Mouse (Mus musculus): ENCODE data around the gene Tmem106a.
"Not testable (repeated sequence)": the region's sequence is repeated elsewhere in the genome, so short reads cannot be mapped to it uniquely, and the experiment has no call there.

Tmem106a gene

DNA sequence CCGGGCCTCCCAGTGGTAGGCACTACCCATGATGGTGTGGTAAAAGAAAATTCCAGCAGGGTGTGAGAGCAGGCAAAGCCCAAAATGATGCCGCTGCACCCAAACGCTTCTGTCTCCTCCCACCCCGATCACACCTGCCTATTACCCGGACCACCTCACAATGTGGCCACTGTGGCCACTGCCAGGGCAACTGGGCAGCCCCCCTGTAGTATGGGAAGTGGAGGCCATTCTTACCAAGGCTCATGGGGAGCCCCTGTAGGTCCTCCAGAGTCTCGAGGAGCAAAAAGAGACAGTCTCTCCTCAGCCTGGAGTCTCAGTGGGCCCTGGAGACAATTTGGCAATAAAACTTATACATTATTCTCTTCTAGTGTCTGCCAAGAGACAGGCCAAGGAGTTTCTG, 17.1 kb downstream of the Tmem106a start, which contains the start of gene Gm11634:
TSS of gene Gm11634 (minus strand) at position 101 of the 400 bp plus-strand sequence.
- no peak for DNase-seq (ENCODE audit: low read depth, low spot score)

- DNase-seq (ENCODE audit: low read depth, low spot score), result peak; percentile 50
Observed at GRCm38 (mm10) chr11:101602491-101602890, 20.4 kb downstream of the Tmem106a start.

DNA sequence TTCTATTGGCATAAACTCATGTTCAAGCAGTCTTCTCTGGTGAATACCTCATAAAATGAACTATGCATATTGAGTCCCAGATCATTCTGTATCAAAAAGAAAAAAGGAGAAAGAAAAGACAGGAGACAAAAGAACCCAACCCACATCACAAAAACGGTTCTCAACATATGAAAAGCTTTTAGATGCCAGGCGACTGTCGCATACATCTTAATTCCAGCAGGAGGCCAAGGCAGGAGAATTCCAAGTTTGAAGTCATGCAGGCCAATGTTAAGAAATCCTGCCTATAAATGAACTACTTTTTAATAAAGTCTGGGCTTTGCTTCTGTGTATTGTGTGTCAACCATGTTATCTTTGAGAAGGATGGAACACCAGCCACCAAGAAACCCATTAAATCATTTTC, 22.1 kb downstream of the Tmem106a start:
- no peak for DNase-seq (ENCODE audit: low read depth, low spot score)

GRCm38 (mm10) chr11:101604531-101605453, 22.8 kb downstream of the Tmem106a start:
- peak; percentile 57 for DNase-seq (ENCODE audit: low read depth, low spot score)

GRCm38 (mm10) chr11:101607134-101607533, 25.1 kb downstream of the Tmem106a start:
- DNase-seq (ENCODE audit: low read depth, low spot score), result not testable (repeated sequence)

- DNase-seq (ENCODE audit: low read depth, low spot score), result no peak
Observed at GRCm38 (mm10) chr11:101610445-101610844, 28.4 kb downstream of the Tmem106a start.

- no peak for DNase-seq (ENCODE audit: low read depth, low spot score)
Observed at GRCm38 (mm10) chr11:101613596-101613995, 31.6 kb downstream of the Tmem106a start.

GRCm38 (mm10) chr11:101614116-101614515, 32.1 kb downstream of the Tmem106a start:
- no peak for DNase-seq (ENCODE audit: low read depth, low spot score)

DNA sequence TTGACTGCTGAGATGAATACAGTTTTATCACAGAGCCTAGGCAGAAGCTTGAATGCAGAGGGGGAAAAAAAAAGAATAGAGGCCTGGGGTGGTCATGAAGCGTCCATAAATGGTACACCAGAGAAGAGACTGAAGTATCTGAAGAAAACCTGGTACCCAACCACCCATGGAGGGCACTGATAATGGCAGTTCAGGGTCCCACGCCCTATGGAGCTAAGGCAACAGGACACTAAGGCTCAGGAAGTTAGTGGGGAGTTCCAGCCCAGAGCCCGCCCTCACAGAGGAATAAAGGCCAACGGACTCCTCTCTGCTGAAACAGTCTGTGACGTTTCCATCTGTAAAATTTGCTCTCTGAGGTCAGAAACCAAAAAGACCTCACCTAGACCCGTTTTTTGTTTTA, 33.3 kb downstream of the Tmem106a start:
- DNase-seq (ENCODE audit: low read depth, low spot score), result no peak

DNA sequence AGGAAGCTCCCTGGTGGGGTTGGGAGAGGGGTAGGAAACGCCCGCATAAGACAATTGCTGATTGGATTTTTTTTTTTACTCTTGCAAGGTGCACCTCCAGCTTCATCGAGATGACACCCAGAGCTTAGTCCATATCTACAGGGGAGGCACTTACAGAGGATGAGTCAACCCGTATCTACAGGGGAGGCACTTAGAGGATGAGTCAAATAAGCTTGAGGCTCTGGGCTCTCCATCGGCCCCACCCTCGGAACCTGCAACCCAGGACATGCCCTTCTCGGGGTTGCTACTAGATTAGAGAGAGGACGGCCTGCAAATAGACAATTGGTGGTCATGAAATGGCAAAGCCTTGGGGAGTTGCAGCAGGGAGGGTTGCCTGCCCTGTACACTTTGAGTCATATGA, 34.1 kb downstream of the Tmem106a start:
- DNase-seq (ENCODE audit: low read depth, low spot score), result peak; percentile 20

- peak; percentile 55 for DNase-seq (ENCODE audit: low read depth, low spot score)
Observed at GRCm38 (mm10) chr11:101616948-101617767, 35.1 kb downstream of the Tmem106a start.

GRCm38 (mm10) chr11:101617849-101618248, 35.8 kb downstream of the Tmem106a start:
- peak; percentile 60 for DNase-seq (ENCODE audit: low read depth, low spot score)

GRCm38 (mm10) chr11:101618596-101618995, 36.6 kb downstream of the Tmem106a start:
- no peak for DNase-seq (ENCODE audit: low read depth, low spot score)

DNA sequence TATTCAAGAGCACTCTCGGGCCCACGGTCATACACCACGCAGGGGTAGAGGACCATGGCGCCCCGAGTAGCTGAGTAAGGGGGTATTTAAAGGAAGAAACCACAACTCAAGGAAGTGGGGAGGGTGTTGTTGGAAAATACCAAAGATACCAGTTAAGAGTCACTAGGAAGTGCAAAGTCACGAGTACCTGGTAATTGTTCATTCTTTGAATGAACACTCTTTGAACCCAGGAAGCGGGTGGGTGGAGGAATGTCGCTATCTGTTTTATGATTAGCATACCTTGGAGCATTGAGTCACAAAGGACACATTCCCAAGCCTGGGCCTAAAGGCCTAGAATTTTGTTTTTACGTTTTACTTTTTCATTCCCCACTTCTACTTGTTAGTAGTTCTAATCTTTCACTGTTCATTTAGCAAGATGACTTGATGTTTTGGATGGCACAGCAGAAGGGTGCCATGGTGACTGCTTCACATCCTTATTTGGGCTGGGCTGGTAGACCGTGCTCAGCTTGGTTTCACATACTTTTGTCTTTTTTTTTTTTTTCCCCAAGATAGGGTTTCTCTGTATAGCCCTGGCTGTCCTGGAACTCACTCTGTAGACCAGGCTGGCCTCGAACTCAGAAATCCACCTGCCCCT, 38.1 kb downstream of the Tmem106a start:
- not testable (repeated sequence) for DNase-seq (ENCODE audit: low read depth, low spot score)

- no peak for DNase-seq (ENCODE audit: low read depth, low spot score)
Observed at GRCm38 (mm10) chr11:101626649-101626994, 44.6 kb downstream of the Tmem106a start.

DNA sequence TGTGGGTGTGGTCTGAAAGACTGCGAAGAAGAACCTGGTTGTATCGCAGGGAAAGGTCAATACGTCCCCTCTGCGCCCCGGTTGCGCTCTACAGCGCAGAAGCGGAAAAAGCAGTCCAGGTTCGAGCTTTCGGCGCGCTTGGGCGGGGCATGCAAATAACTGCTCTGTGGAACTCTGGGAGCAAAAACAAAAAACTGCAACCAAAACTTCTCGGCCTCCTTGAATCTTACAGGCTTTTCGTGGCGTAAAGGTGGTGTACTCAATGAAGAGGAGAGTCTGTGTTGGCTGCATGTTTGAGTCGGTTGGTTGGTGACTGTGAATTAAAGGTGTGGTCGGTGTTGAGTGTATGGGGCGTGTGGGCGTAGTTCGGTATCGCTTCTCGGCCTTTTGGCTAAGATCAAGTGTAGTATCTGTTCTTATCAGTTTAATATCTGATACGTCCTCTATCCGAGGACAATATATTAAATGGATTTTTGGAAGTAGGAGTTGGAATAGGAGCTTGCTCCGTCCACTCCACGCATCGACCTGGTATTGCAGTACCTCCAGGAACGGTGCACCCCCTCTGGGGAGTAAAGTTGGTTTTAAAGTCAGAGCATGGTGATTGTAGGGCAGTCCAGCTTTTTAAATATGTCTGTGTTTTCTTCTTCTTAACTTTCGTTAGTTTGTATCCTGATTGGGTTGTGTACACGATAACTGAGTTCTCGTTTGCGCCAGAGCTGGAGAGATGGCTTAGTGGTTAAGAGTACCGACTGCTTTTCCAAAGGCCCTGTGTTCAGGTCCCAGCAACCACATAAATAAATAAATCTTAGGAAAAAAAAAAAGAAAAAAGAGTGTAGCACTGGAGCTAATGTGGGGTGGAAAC, 45.2 kb downstream of the Tmem106a start, which contains the start of gene Rdm1:
TSS of gene Rdm1 (plus strand) at position 201 of the 862 bp plus-strand sequence.
- DNase-seq (ENCODE audit: low read depth, low spot score), result peak; percentile 65

GRCm38 (mm10) chr11:101627857-101628559, 46.0 kb downstream of the Tmem106a start:
- DNase-seq (ENCODE audit: low read depth, low spot score), result peak; percentile 74

GRCm38 (mm10) chr11:101628733-101629417, 46.8 kb downstream of the Tmem106a start:
- DNase-seq (ENCODE audit: low read depth, low spot score), result not testable (repeated sequence)

DNA sequence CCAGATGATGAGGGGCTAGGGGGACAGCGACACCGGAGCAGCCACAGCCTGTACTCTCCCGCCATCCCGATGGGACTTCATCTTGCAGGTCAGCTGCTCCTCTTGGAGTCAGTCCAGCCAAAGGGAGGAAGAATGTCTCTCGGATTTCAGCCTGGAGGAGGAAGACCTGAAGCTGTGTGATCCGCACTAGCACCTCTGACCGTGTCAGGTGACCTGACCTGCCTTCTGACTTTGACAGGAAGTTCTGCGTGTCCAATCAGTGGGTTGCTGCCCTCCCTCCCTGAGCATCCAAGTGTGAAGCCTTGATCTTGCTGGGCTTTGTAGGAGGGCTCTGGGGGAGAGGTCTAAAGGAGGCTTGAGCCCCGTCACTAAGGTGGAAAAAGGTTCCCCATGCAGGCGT, 53.6 kb downstream of the Tmem106a start:
- DNase-seq (ENCODE audit: low read depth, low spot score), result no peak

- DNase-seq (ENCODE audit: low read depth, low spot score), result no peak
Observed at GRCm38 (mm10) chr11:101639761-101640160, 57.7 kb downstream of the Tmem106a start.

Data from c-Kit-negative CD71-positive TER-119-positive erythroid progenitor cells, embryonic 14.5 days (primary cell).